Mouse (Mus musculus) testis, adult 2 months (tissue): Measurements from ENCODE around the gene Txndc17. TPM values are rescaled to one million over a fixed set of nuclear protein-coding genes. Genes with fewer than 3 reads are reported as not detected.

Experiments used
- H3K27ac ChIP-seq: fragments of 200-500 bp; 2 replicates; pipeline ENCODE4 v1.5.1; 2012; ENCODE audit warnings: low read depth, low read length; ENCODE audit not compliant: control insufficient read depth, insufficient read depth
- H3K27me3 ChIP-seq: fragments of 200-500 bp; 2 replicates; pipeline ENCODE4 v1.6.1; 2012; ENCODE audit warnings: mild to moderate bottlenecking, low read length, moderate library complexity; ENCODE audit not compliant: control insufficient read depth, insufficient read depth
- H3K36me3 ChIP-seq: fragments of 200-500 bp; 2 replicates; pipeline ENCODE4 v1.6.1; 2012; ENCODE audit warnings: mild to moderate bottlenecking, low read length; ENCODE audit not compliant: control insufficient read depth, insufficient read depth
- H3K4me1 ChIP-seq: fragments of 200-500 bp; 2 replicates; pipeline ENCODE4 v1.6.1; 2012; ENCODE audit warnings: low read length; ENCODE audit not compliant: control insufficient read depth, insufficient read depth
- H3K4me3 ChIP-seq: fragments of 200-500 bp; 2 replicates; pipeline ENCODE4 v1.5.1; 2012; ENCODE audit warnings: low read depth, mild to moderate bottlenecking, low read length, moderate library complexity, mixed read lengths; ENCODE audit not compliant: control insufficient read depth
- CTCF ChIP-seq: fragments of 200-500 bp; IDR thresholded peaks from 2 replicates; pipeline ENCODE4 v1.5.1; 2012; ENCODE audit warnings: low read depth, mild to moderate bottlenecking, inconsistent platforms, low read length, moderate library complexity; ENCODE audit not compliant: control insufficient read depth, insufficient read depth, insufficient replicate concordance
- POLR2A ChIP-seq: fragments of 200-500 bp; IDR thresholded peaks from 2 replicates; pipeline ENCODE4 v1.6.1; 2012; ENCODE audit warnings: low read depth, mild to moderate bottlenecking, inconsistent platforms, low read length, moderate library complexity; ENCODE audit not compliant: control insufficient read depth
- polyA plus RNA-seq: library from polyadenylated mRNA; depleted of rRNA; stranded (reverse); fragments of >200 nt; gene quantifications from 2 replicates; pipeline ENCODE4 v1.2.3, GENCODE M21; 2012

The Txndc17 gene
- polyA plus RNA-seq, 1 experiment: 17.5 TPM

DNA sequence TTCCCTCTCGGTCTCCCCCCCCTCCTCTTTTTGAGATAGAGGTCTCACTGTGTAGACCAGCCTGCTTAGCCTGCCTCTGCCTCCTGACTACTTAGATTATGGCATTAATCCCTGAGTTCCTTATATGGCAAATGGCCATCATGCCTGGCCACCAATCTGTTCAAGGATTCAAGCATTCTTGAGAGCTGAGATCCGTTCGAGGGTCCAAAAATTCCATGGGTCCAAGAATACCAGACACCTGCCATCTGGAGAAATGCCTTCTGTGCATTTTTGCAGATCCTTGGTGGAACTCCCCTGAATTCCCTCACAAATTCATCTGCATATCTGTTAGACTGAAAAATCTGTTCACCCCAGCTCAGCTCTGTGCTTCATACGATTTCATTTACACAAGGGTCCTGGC lies 16.1 kb downstream of the Txndc17 start:
- no peaks in the 10 kb centered on the region for H3K36me3 ChIP-seq
- no peak for TF ChIP-seq CTCF
- no peak overlapping the region for H3K27ac ChIP-seq

DNA sequence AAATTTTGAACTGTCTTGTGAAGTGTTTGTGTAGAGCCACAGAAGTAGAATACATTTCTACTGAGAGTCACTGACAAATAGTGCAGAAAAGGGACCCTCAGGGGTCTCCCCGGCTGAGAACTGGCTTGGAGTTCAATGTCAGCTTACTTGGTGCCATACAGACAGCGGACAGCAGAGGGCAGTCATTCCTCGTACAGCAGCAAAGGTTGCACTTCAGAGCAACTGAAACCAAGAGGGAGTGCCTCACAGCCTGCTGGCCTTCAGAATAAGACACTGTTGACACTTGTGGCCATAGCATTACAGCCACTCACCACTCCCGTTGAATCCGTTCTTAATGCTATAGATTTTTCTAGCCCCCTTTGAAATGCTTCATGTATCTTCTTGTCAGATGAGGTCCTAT lies 17.5 kb downstream of the Txndc17 start:
- TF ChIP-seq CTCF (peak; percentile 79; the same call in 1 of the 2 replicates), POLR2A (no peak)
- Histone ChIP-seq H3K27me3 (no peaks in the 10 kb centered on the region), H3K4me3 (no peak overlapping the region), H3K27ac (no peak overlapping the region), H3K36me3 (no peaks in the 10 kb centered on the region), H3K4me1 (no peaks in the 10 kb centered on the region; the same call in 1 of the 2 replicates)

More for the DNA sequence above, 16.1 kb downstream of the Txndc17 start:
- H3K4me1 ChIP-seq: no peaks in the 10 kb centered on the region
- H3K4me3 ChIP-seq: no peak overlapping the region
- H3K27me3 ChIP-seq: no peaks in the 10 kb centered on the region

DNA sequence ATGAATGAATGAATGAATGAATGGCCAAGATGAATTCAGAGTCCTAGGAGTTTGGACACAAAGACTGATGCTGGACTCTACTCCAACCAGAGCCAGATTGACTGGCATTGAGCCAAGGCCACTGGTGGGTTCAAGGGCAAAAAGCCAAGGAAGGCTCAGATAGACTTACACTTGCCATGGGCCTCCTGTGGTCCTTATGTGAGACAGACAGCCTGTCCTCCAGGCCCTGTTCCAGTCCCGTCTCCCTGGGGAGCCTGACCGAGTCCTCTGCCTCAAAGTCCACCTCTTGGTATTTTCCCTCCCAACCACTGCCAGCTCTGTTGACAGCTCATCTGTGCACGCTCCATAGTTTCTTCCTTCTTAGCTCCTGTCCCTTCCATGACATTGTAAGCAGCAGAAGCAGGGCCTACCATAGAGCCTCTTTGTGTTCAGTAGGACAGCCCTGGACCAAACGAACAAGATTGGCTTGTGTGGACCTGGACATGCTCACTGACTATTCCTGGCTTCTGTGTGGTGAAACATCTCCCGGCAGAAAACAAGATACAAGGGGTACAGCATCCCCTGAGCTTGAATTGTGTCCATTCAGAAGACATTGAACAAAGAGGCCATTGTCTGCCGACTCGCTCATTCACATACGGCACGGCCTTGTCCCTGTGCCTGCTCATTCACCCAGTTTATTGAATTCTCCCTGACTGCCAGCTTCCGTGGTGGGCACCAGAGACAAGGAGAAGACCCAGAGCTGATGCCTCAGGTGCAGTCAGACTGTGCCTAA lies 18.9 kb downstream of the Txndc17 start:
- TF ChIP-seq POLR2A (no peak), CTCF (no peak)
- Histone ChIP-seq H3K36me3 (no peaks in the 10 kb centered on the region), H3K27ac (no peak overlapping the region), H3K4me3 (no peak overlapping the region), H3K27me3 (no peaks in the 10 kb centered on the region), H3K4me1 (peaks cover 2% of the 10 kb centered on the region; the same call in 1 of the 2 replicates)

DNA sequence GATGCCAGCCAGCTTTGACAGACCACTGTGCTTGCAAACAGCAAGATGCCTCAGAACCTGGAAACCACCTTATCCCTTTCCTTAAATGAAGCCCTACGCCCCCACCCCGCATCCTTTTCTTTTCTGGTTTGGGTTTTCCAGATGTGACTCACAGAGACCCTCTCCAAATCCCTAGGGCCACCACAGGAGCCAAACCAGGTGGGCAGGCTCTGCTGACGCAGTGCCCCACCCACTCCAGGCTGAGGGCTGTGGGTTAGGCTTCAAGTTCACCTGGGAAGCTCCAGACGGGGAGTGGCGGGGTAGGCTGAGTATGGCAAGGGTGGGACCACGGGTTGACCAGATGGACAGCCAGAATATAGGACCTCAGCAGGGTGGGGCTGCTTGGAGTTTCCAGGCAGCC lies 19.6 kb downstream of the Txndc17 start:
- H3K4me3 ChIP-seq: no peak overlapping the region
- TF ChIP-seq CTCF (no peak), POLR2A (no peak)

DNA sequence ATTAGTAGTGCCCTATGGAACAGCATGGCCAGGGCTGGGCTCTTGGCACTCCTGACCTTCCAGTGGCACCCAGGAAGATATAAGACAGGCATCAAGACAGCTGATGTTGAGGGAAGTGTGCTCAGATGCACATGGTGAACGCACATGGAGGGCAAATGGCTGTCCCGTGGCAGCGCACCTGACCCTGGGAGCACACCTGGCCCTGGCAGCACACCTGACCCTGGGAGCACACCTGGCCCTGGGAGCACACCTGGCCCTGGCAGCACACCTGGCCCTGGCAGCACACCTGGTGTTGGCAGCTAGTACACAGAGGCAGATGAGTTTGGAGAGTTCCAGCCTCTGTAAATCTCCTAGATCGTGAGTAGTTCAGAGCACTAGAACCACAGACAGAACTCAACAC lies 21.2 kb downstream of the Txndc17 start:
- no peak overlapping the region for H3K4me3 ChIP-seq
- H3K36me3 ChIP-seq: no peaks in the 10 kb centered on the region
- no peaks in the 10 kb centered on the region for H3K27me3 ChIP-seq
- no peak overlapping the region for H3K27ac ChIP-seq
- TF ChIP-seq CTCF (no peak), POLR2A (no peak)
- peaks cover 2% of the 10 kb centered on the region; the same call in 1 of the 2 replicates for H3K4me1 ChIP-seq

More for the DNA sequence above, 19.6 kb downstream of the Txndc17 start:
- Histone ChIP-seq H3K36me3 (no peaks in the 10 kb centered on the region), H3K27ac (no peak overlapping the region), H3K27me3 (no peaks in the 10 kb centered on the region), H3K4me1 (peaks cover 2% of the 10 kb centered on the region; the same call in 1 of the 2 replicates)

DNA sequence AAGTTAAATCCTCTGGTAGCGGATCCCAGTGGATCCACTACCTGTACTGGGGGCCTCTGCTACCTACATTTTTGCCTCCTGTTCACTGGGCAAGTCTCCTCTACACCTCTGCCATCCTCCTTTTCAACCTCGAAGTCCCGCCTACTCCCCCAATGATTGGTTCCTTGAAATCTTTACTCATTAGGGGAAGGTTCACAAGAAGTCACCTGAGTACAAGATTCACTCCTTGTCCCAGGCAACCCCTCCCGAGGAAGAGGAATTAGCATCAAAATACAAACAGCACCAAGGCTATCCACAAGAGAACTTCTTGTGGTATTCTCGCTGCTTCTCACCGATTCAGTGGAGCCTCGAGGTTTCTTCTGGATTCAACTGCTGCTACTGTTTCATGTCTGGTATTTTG lies 24.7 kb downstream of the Txndc17 start:
- TF ChIP-seq POLR2A (no peak), CTCF (no peak)
- Histone ChIP-seq H3K4me1 (peaks cover 2% of the 10 kb centered on the region; the same call in 1 of the 2 replicates), H3K27me3 (no peaks in the 10 kb centered on the region), H3K27ac (no peak overlapping the region), H3K36me3 (no peaks in the 10 kb centered on the region), H3K4me3 (no peak overlapping the region)

DNA sequence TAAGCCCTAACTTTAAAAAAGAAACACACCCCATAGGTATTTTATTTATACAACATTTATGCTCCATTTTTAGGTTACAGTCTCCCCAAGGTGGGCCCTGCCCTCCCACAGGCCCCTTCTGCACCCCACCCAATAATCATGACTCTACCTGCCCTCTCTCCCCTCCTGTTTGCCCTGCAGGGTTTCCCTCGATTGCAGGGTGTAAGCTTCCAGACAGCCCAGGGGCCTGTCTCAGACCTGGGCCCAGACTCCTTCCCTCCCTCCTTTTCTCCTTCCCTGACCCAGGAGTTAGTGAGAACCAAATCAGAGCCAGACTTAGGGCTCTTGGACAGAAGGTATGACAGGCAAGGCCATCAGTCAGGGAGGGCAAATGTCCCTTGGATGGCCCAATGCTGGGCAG lies 25.6 kb downstream of the Txndc17 start:
- no peak overlapping the region for H3K4me3 ChIP-seq
- H3K36me3 ChIP-seq: no peaks in the 10 kb centered on the region
- no peak overlapping the region for H3K27ac ChIP-seq
- TF ChIP-seq POLR2A (no peak), CTCF (no peak)
- peaks cover 2% of the 10 kb centered on the region; the same call in 1 of the 2 replicates for H3K4me1 ChIP-seq
- H3K27me3 ChIP-seq: no peaks in the 10 kb centered on the region
